Mouse (Mus musculus) cerebellum, adult 2 months (tissue): ENCODE measurements around the gene Trmt10b. TPM values are rescaled to one million over a fixed set of nuclear protein-coding genes. Genes with fewer than 3 reads are reported as not detected.

Experiments used
- DNase-seq, 2 experiments: peaks; one replicate each; pipeline ENCODE4 v3.0.0; 2021
- H3K27ac ChIP-seq: fragments of 200-500 bp; 2 replicates; pipeline ENCODE4 v1.5.1; 2012; ENCODE audit warnings: low read length, control low read depth, inconsistent platforms; ENCODE audit not compliant: insufficient read depth
- H3K27me3 ChIP-seq: fragments of 200-500 bp; 2 replicates; pipeline ENCODE4 v1.6.1; 2012; ENCODE audit warnings: inconsistent platforms, mild to moderate bottlenecking, low read length, moderate library complexity; ENCODE audit not compliant: control insufficient read depth, insufficient read depth
- H3K4me1 ChIP-seq: fragments of 200-500 bp; 2 replicates; pipeline ENCODE4 v1.6.1; 2011; ENCODE audit warnings: low read length; ENCODE audit not compliant: control insufficient read depth, insufficient read depth
- H3K4me3 ChIP-seq: fragments of 200-500 bp; replicated peaks from 2 replicates; pipeline ENCODE3; 2011; ENCODE audit warnings: mild to moderate bottlenecking, low read depth, low read length, control low read depth; ENCODE audit not compliant: insufficient read depth
- CTCF ChIP-seq: fragments of 200-500 bp; IDR thresholded peaks from 2 replicates; pipeline ENCODE4 v1.5.1; 2011; ENCODE audit warnings: low read depth, mild to moderate bottlenecking, control low read depth, low read length, moderate library complexity, borderline replicate concordance; ENCODE audit not compliant: insufficient read depth
- POLR2A ChIP-seq: fragments of 200-500 bp; IDR thresholded peaks from 2 replicates; pipeline ENCODE4 v1.6.1; 2011; ENCODE audit warnings: low read length, control low read depth, borderline replicate concordance; ENCODE audit not compliant: insufficient read depth
- WGBS: fragments of 180-500 bp; shearing (Covaris S2); methylation state at CpG from one replicate; pipeline ENCODE4 v1.1.7; 2018; 5-methylcytosine and 5-hydroxymethylcytosine counted together
- polyA plus RNA-seq: library from polyadenylated mRNA; depleted of rRNA; stranded (reverse); fragments of >200 nt; gene quantifications from 2 replicates; pipeline ENCODE4 v1.2.3, GENCODE M21; 2012

Gene Trmt10b
- polyA plus RNA-seq, 1 experiment: 15.4 TPM

DNA sequence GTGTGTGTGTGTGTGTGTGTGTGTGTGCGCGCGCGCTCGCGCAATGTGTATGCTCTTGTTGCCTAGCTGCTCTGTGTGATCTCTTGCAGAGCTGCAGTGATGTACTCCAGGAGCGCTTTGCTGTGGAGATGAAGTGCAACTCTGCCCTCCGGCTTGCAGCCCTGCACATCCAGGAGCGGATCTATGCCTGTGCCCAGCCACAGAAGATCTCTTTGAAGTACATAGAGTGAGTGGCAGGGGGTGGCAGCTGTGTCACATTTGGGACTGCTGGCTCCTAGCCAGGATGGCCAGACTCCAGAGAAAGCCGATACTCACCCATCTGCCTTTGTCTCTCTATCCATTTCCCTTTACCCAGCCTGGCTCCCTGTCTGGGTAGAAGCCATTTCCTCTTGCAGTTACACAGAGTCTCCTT lies 25.9 kb upstream of the Trmt10b start:
- TF ChIP-seq POLR2A: no peak
- Histone ChIP-seq H3K27me3 (no peaks in the 10 kb centered on the region), H3K4me1 (no peaks in the 10 kb centered on the region), H3K27ac (no peak overlapping the region), H3K4me3 (no peak overlapping the region)
- WGBS: 16% methylated on average over 10 of the region's 10 CpGs
- DNase-seq: no peak

DNA sequence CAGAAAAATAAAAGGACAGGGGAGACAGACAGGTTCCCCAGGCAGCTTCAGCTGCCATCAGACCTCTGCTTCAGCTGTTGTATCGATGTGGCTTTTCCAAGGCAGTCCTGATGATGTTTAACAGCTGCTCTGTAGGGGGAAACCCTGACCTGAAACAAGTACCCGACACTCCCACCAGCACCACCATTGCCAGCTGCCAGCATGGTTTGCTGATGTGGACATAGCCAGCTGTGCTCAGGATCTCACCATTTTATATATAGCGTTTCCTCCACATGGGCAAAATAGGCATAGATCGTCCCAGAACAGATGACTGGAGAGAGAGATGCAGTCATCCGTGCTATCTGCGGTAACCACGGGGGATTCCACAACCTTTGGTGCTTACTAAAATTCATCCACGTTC lies 21.2 kb upstream of the Trmt10b start:
- DNase-seq: no peak
- TF ChIP-seq POLR2A: no peak
- no peak for TF ChIP-seq CTCF
- WGBS: 69% methylated on average over 8 of the region's 8 CpGs
- no peak overlapping the region for H3K4me3 ChIP-seq
- no peaks in the 10 kb centered on the region for H3K4me1 ChIP-seq
- no peaks in the 10 kb centered on the region for H3K27me3 ChIP-seq
- no peak overlapping the region for H3K27ac ChIP-seq

DNA sequence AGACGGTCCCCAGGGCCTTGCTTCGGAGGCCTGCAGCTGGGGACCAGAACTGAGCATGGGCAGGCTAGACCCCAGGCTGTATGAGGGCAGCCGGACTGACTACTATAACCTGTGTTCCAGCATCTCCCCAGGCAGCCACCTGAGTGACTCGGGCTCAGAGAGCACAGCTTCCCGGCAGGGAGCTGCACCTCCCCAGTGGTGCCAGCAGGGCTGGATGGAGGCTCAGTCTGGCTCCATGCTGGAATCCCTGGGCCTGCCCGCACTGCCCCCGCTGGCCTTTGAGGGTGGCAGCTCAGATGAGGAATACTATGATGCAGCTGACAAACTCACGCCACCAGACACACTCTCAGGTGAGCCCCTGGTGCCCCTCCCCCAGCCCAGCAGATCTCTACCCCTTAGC lies 17.6 kb upstream of the Trmt10b start:
- Histone ChIP-seq H3K27me3 (no peaks in the 10 kb centered on the region), H3K4me3 (no peak overlapping the region), H3K27ac (no peak overlapping the region), H3K4me1 (no peaks in the 10 kb centered on the region)
- DNase-seq: no peak
- WGBS: 36% methylated on average over 8 of the region's 8 CpGs
- TF ChIP-seq CTCF (no peak), POLR2A (no peak)

DNA sequence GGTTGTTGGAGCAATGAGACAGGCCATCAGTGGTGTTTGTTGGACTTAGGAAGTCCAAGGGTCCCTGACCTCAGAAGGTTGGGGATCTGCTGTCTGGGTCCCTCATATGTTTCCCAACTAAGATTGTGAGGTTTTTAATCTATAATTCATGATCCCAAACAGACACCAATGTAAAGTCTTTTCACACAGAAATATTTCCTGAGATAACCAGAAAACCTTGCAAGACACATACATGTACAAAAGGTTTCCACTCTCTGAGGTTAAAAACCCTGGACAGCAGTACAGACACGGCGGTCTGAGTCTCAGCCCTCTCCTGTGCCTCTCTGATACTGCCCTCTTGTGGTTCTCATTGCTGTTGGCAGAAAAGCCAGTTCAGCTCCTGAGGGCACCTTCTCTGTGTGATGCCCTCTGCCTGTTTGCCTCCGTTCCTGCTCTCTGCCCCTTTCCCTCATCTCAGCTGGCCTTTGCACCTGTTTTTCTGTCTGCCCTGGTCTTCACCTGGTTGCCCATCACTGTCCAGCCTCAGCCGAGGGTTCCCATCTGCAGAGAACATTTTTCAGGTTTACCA lies 16.9 kb upstream of the Trmt10b start:
- TF ChIP-seq POLR2A (no peak), CTCF (peak; percentile 83)
- H3K27ac ChIP-seq: no peak overlapping the region
- no peaks in the 10 kb centered on the region for H3K4me1 ChIP-seq
- 15% methylated on average over 4 of the region's 4 CpGs for WGBS
- no peaks in the 10 kb centered on the region for H3K27me3 ChIP-seq
- DNase-seq: peak; percentile 53 to 55
- H3K4me3 ChIP-seq: no peak overlapping the region

DNA sequence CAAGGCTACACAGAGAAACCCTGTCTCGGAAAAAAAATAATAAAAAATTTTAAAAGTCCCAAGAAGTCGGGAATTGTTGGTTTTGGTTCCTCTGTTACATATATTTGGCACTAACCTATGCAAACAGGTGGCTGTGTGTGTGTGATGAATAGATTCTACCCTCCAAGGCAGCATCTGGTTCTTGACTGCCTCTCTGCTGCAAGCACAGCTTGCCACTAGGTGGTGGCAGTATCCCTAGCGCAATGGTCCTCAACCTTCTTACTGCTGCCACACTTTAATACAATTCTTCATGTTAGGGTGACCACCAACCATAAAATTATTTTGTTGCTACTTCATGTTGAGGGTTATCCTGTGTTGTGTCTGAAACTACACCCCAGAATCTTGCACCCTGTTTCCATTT lies 10.6 kb upstream of the Trmt10b start:
- Histone ChIP-seq H3K27me3 (no peaks in the 10 kb centered on the region), H3K4me1 (no peaks in the 10 kb centered on the region), H3K27ac (no peak overlapping the region), H3K4me3 (no peak overlapping the region)
- no peak for DNase-seq
- WGBS: 43% methylated on average over 3 of the region's 3 CpGs
- no peak for TF ChIP-seq POLR2A
- 0 out of 2 replicates have a peak, but pooled peaks have one; percentile 30 for TF ChIP-seq CTCF

DNA sequence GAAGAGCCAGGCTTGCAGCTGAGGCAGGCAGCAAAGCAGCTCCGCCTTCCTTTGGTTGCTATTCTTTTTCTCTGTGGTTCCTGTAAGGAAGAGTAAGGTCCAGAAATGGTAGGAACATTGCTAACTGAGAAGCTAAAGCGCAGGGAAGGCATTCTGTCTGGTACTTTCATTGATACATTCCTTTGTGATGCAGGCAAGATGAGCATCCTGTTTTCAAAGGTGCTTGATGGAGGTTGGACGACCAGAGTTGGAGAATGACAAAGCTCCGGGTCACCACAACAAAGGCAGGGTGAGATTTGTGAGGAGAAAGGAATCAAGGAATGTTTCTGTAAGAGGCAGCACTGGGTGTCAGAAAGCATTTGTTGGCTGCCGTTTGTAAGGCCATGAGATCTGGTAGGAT lies 9.0 kb upstream of the Trmt10b start:
- no peaks in the 10 kb centered on the region for H3K4me1 ChIP-seq
- WGBS: 74% methylated on average over 5 of the region's 5 CpGs
- H3K4me3 ChIP-seq: no peak overlapping the region
- no peak for DNase-seq
- no peaks in the 10 kb centered on the region for H3K27me3 ChIP-seq
- TF ChIP-seq POLR2A (no peak), CTCF (no peak)
- H3K27ac ChIP-seq: no peak overlapping the region

DNA sequence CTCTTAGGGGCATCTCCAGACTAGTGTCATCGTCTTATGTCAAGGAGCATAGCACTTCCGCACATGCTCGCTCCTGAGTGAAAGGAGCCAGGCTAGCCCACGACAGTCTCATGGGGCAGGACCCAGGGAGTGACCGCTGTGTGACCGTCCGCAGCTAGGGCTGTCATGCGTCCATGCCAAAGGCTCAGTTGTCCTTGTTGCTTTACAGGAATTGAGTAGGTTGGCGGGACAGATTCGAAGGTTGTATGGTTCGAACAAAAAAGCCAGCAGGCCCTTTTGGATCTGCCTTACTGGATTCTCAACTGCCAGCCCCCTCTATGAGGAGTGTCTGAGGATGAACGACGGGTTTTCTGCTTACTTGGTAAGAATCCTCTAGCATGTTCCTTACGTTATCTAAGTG lies 8.6 kb downstream of the Trmt10b start:
- no peak for TF ChIP-seq CTCF
- no peak for TF ChIP-seq POLR2A
- no peak for DNase-seq
- 96% methylated on average over 14 of the region's 14 CpGs for WGBS
- Histone ChIP-seq H3K4me3 (no peak overlapping the region), H3K27ac (no peak overlapping the region), H3K4me1 (no peaks in the 10 kb centered on the region), H3K27me3 (no peaks in the 10 kb centered on the region)

DNA sequence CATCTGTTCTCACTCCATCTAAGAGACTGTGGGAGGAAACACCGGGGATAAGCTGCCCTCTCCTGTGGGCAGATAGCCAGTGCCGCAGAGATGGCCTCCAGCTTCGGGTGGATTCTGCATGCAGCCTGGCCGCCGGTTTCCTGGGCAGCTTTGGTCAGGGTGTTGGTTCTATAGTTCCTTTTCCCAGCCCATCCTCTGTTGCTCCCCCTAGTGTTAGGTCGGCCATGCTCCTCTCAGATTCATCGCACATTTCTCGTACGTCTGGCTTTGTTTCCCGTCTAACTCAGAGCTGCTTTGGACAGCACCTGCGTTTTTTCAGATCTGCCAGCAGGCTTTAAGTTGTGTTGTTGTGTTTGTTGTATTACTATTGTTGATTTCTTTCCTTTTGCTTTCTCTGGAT lies 11.1 kb downstream of the Trmt10b start:
- 29% methylated on average over 11 of the region's 11 CpGs for WGBS
- no peaks in the 10 kb centered on the region for H3K27me3 ChIP-seq
- peak; percentile 45; the same call in 1 of the 2 replicates for TF ChIP-seq CTCF
- no peak for TF ChIP-seq POLR2A
- H3K4me1 ChIP-seq: no peaks in the 10 kb centered on the region
- H3K4me3 ChIP-seq: no peak overlapping the region
- no peak overlapping the region for H3K27ac ChIP-seq
- no peak for DNase-seq

DNA sequence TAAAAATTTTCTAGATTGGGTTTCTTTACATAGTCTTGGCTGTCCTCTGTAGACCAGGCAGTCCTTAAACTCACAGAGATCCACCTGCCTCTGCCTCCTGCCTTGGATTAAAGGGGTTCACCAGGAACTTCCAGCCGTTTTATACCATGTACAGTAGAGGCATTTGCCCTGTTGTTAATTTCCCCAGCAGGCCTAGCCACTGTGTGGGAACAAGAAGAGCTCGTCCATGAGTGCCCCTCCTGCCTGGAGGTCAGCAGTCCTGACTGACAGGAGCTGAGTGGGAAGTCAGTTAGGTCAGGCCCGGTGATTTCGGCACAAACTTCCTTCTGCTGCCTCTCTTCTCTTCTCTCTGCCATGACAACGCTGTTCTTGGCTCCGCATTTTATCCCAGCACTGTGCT lies 11.7 kb downstream of the Trmt10b start:
- 94% methylated on average over 6 of the region's 6 CpGs for WGBS

More for the DNA sequence above, 11.7 kb downstream of the Trmt10b start:
- no peak for TF ChIP-seq CTCF
- TF ChIP-seq POLR2A: no peak
- H3K4me1 ChIP-seq: no peaks in the 10 kb centered on the region
- H3K27ac ChIP-seq: no peak overlapping the region
- no peak overlapping the region for H3K4me3 ChIP-seq
- no peak for DNase-seq
- no peaks in the 10 kb centered on the region for H3K27me3 ChIP-seq
